Mouse (Mus musculus): ENCODE data around the gene Pld3.

The Pld3 gene

DNA sequence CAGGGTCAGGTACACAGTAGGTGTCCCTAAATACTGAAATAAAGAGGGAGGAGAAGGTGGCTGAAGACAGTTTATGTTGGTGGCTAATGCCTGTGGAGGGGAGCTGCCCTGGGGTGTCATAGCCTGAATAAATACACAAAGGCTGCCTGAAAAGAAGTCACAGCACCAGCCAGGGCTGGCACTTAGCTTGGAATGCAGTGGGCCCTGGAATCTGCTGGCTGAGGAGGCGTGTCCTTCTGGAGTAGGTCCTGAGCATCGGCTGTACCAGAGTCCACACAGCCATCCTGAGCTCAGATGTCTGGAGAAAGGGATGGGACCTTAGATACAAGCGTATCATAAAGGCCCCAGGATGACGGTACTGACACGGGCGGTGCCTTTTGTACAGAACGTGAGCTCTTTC, 61.2 kb downstream of the Pld3 start:
- H3K27me3 ChIP-seq (ENCODE audit: control insufficient read depth, insufficient read depth, low read length, poor library complexity, severe bottlenecking) = no peaks in the 10 kb centered on the region
- H3K36me3 ChIP-seq (ENCODE audit: control insufficient read depth, insufficient read depth, low read length, poor library complexity, severe bottlenecking) = peaks cover 4% of the 10 kb centered on the region; the same call in 1 of the 2 replicates
- DNase-seq (ENCODE audit: low read depth, low spot score) = no peak

- Histone ChIP-seq H3K27me3 (ENCODE audit: control insufficient read depth, insufficient read depth, low read length, poor library complexity, severe bottlenecking) (no peaks in the 10 kb centered on the region), H3K36me3 (ENCODE audit: control insufficient read depth, insufficient read depth, low read length, poor library complexity, severe bottlenecking) (peaks cover 4% of the 10 kb centered on the region; the same call in 1 of the 2 replicates)
- DNase-seq (ENCODE audit: low read depth, low spot score) = peak; percentile 89
These were observed 62.3 kb downstream of the Pld3 start for GRCm38 (mm10) chr7:27490543-27491329.

GRCm38 (mm10) chr7:27490227-27490542, 62.8 kb downstream of the Pld3 start:
- no peak for DNase-seq (ENCODE audit: low read depth, low spot score)
- H3K27me3 ChIP-seq (ENCODE audit: control insufficient read depth, insufficient read depth, low read length, poor library complexity, severe bottlenecking) = no peaks in the 10 kb centered on the region
- peaks cover 4% of the 10 kb centered on the region; the same call in 1 of the 2 replicates for H3K36me3 ChIP-seq (ENCODE audit: control insufficient read depth, insufficient read depth, low read length, poor library complexity, severe bottlenecking)

- no peaks in the 10 kb centered on the region for H3K27me3 ChIP-seq (ENCODE audit: control insufficient read depth, insufficient read depth, low read length, poor library complexity, severe bottlenecking)
- DNase-seq (ENCODE audit: low read depth, low spot score) = no peak
- peaks cover 4% of the 10 kb centered on the region; the same call in 1 of the 2 replicates for H3K36me3 ChIP-seq (ENCODE audit: control insufficient read depth, insufficient read depth, low read length, poor library complexity, severe bottlenecking)
These were observed 63.6 kb downstream of the Pld3 start for GRCm38 (mm10) chr7:27489270-27489869.

DNA sequence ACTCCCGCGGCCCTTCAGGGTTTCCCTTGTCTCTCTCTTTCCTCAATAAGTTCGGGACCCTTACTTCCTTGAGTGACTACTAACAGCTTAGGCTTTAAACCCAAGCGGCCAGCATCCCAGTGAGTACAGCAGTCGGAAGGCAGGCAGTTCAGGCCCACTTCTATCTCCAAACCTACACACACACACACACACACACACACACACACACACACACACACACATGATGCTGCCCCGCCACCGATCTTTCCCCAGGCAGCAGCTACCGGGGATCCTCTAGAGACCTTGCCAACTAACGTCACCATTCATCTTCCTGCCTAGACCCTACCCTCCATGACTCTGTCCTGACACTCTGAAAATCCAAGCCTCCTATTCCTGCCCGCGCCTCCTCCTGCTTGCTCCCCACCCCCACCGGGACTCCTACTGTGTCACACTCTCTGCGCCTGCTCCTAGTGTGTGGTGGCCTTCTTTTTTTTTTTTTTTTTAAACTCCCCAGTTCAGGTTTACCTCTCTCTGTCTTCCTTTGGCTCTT, 65.2 kb downstream of the Pld3 start:
- peak; percentile 51 for DNase-seq (ENCODE audit: low read depth, low spot score)
- Histone ChIP-seq H3K36me3 (ENCODE audit: control insufficient read depth, insufficient read depth, low read length, poor library complexity, severe bottlenecking) (peaks cover 4% of the 10 kb centered on the region; the same call in 1 of the 2 replicates), H3K27me3 (ENCODE audit: control insufficient read depth, insufficient read depth, low read length, poor library complexity, severe bottlenecking) (no peaks in the 10 kb centered on the region)

GRCm38 (mm10) chr7:27486770-27487697, 66.0 kb downstream of the Pld3 start, which contains the start of gene Sertad1:
TSS of gene Sertad1 (plus strand) at chr7:27486910.
- peaks cover 4% of the 10 kb centered on the region; the same call in 1 of the 2 replicates for H3K36me3 ChIP-seq (ENCODE audit: control insufficient read depth, insufficient read depth, low read length, poor library complexity, severe bottlenecking)

GRCm38 (mm10) chr7:27486102-27486769, 66.8 kb downstream of the Pld3 start:
- peaks cover 4% of the 10 kb centered on the region; the same call in 1 of the 2 replicates for H3K36me3 ChIP-seq (ENCODE audit: control insufficient read depth, insufficient read depth, low read length, poor library complexity, severe bottlenecking)
- H3K27me3 ChIP-seq (ENCODE audit: control insufficient read depth, insufficient read depth, low read length, poor library complexity, severe bottlenecking) = no peaks in the 10 kb centered on the region
- DNase-seq (ENCODE audit: low read depth, low spot score) = no peak

More at GRCm38 (mm10) chr7:27486770-27487697, 66.0 kb downstream of the Pld3 start, which contains the start of gene Sertad1:
- peak; percentile 100 for DNase-seq (ENCODE audit: low read depth, low spot score)
- H3K27me3 ChIP-seq (ENCODE audit: control insufficient read depth, insufficient read depth, low read length, poor library complexity, severe bottlenecking) = no peaks in the 10 kb centered on the region

DNA sequence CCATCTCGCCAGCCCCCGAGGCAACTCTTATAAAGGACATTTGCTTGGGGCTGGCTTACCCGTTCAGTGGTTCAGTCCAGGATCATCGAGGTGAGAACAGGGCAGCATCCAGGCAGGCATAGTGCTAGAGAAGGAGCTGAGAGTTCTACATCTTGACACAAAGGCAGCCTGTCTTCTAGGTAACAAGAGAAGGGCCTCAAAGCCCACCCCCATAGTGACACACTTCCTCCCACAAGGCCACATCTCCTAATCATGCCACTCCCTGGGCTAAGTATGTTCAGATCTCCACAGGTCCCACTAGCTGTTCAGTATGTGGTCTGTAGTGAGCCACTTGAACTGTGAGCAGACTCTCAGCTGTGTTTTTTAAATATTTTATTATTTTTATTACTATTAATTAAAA, 69.2 kb downstream of the Pld3 start:
- no peaks in the 10 kb centered on the region for H3K27me3 ChIP-seq (ENCODE audit: control insufficient read depth, insufficient read depth, low read length, poor library complexity, severe bottlenecking)
- H3K36me3 ChIP-seq (ENCODE audit: control insufficient read depth, insufficient read depth, low read length, poor library complexity, severe bottlenecking) = no peaks in the 10 kb centered on the region
- no peak for DNase-seq (ENCODE audit: low read depth, low spot score)

All from splenic B cell, adult 2 months (primary cell).